Mouse (Mus musculus) hindbrain, embryonic 12.5 days (tissue): ENCODE measurements around the gene Ptprt. TPM values are rescaled to one million over a fixed set of nuclear protein-coding genes. Genes with fewer than 3 reads are reported as not detected.

Source experiments
- ATAC-seq: fragments of 200-750 bp; cut with Nextera tagmentation; 2 replicates; pipeline ENCODE4 v1.8.0; 2017; ENCODE audit warnings: moderate TSS enrichment; ENCODE audit not compliant: low FRiP score
- H3K27ac ChIP-seq: fragments of 300-500 bp; sonication (generic); 2 replicates; pipeline ENCODE4 v1.5.1; 2016; ENCODE audit warnings: mild to moderate bottlenecking
- H3K27me3 ChIP-seq: fragments of 300-500 bp; sonication (generic); 2 replicates; pipeline ENCODE4 v1.6.1; 2016; ENCODE audit warnings: mild to moderate bottlenecking
- H3K36me3 ChIP-seq: fragments of 300-500 bp; sonication (generic); 2 replicates; pipeline ENCODE4 v1.6.1; 2016; ENCODE audit warnings: mild to moderate bottlenecking
- H3K4me1 ChIP-seq: fragments of 300-500 bp; sonication (generic); 2 replicates; pipeline ENCODE4 v1.6.1; 2016
- H3K4me2 ChIP-seq: fragments of 300-500 bp; sonication (generic); replicated peaks from 2 replicates; pipeline ENCODE4 v1.6.1; 2016; ENCODE audit warnings: mild to moderate bottlenecking
- H3K4me3 ChIP-seq: fragments of 300-500 bp; sonication (generic); 2 replicates; pipeline ENCODE4 v1.5.1; 2016; ENCODE audit warnings: mild to moderate bottlenecking
- H3K9ac ChIP-seq: fragments of 300-500 bp; sonication (generic); 2 replicates; pipeline ENCODE4 v1.6.1; 2016; ENCODE audit warnings: mild to moderate bottlenecking, moderate library complexity
- H3K9me3 ChIP-seq: fragments of 300-500 bp; sonication (generic); replicated peaks from 2 replicates; pipeline ENCODE4 v1.6.1; 2016; ENCODE audit warnings: mild to moderate bottlenecking
- WGBS: fragments of 180-500 bp; shearing (Covaris S2); methylation state at CpG from one replicate; pipeline ENCODE4 v1.1.7; 2016; 5-methylcytosine and 5-hydroxymethylcytosine counted together
- polyA plus RNA-seq: library from polyadenylated mRNA; unstranded; fragments of >200 nt; fragmentation: Nextera tagmentation; extraction: Ambion mirVana; gene quantifications from 2 replicates; pipeline ENCODE4 v1.2.1, GENCODE M21; 2016

Gene Ptprt
- polyA plus RNA-seq, 1 experiment from 2014 or later, result 4.5 TPM

- no peaks in the 10 kb centered on the region for H3K9me3 ChIP-seq
- no peak overlapping the region for H3K27ac ChIP-seq
- no peak overlapping the region for H3K9ac ChIP-seq
- H3K27me3 ChIP-seq, result peaks cover 6% of the 10 kb centered on the region
- H3K4me2 ChIP-seq, result no peak overlapping the region
- ATAC-seq, result no peak
- H3K4me1 ChIP-seq, result peaks cover 4% of the 10 kb centered on the region; the same call in 1 of the 2 replicates
- 89% methylated on average over 4 of the region's 4 CpGs for WGBS
- H3K36me3 ChIP-seq, result no peaks in the 10 kb centered on the region
- H3K4me3 ChIP-seq, result no peak overlapping the region
Measured at GRCm38 (mm10) chr2:162654416-162654815, 6.5 kb downstream of the Ptprt start.

- Histone ChIP-seq H3K27me3 (peaks cover 7% of the 10 kb centered on the region; the same call in 1 of the 2 replicates), H3K4me2 (no peak overlapping the region), H3K4me1 (peaks cover 8% of the 10 kb centered on the region; the same call in 1 of the 2 replicates), H3K9me3 (no peaks in the 10 kb centered on the region), H3K27ac (no peak overlapping the region), H3K4me3 (no peak overlapping the region), H3K36me3 (no peaks in the 10 kb centered on the region), H3K9ac (no peak overlapping the region)
- no peak for ATAC-seq
- 73% methylated on average over 4 of the region's 4 CpGs for WGBS
Measured at GRCm38 (mm10) chr2:162638676-162639075, 22.3 kb downstream of the Ptprt start.

- no peak overlapping the region for H3K4me3 ChIP-seq
- 82% methylated on average over 1 of the region's 1 CpGs for WGBS
- peaks cover 8% of the 10 kb centered on the region; the same call in 1 of the 2 replicates for H3K4me1 ChIP-seq
- no peak overlapping the region for H3K27ac ChIP-seq
- H3K36me3 ChIP-seq, result no peaks in the 10 kb centered on the region
- ATAC-seq, result no peak
- H3K4me2 ChIP-seq, result no peak overlapping the region
- no peaks in the 10 kb centered on the region for H3K9me3 ChIP-seq
- H3K9ac ChIP-seq, result no peak overlapping the region
- peaks cover 7% of the 10 kb centered on the region; the same call in 1 of the 2 replicates for H3K27me3 ChIP-seq
Measured at GRCm38 (mm10) chr2:162637537-162637936, 23.4 kb downstream of the Ptprt start.

GRCm38 (mm10) chr2:162636387-162637009, 24.4 kb downstream of the Ptprt start:
- no peak overlapping the region for H3K4me3 ChIP-seq
- peak; percentile 68 for ATAC-seq
- no peak overlapping the region for H3K9ac ChIP-seq
- WGBS, result 30% methylated on average over 9 of the region's 9 CpGs
- peaks cover 7% of the 10 kb centered on the region; the same call in 1 of the 2 replicates for H3K27me3 ChIP-seq
- H3K27ac ChIP-seq, result peak overlapping the region; percentile 8; the same call in 1 of the 2 replicates
- peaks cover 8% of the 10 kb centered on the region; the same call in 1 of the 2 replicates for H3K4me1 ChIP-seq
- H3K4me2 ChIP-seq, result no peak overlapping the region
- H3K36me3 ChIP-seq, result no peaks in the 10 kb centered on the region
- no peaks in the 10 kb centered on the region for H3K9me3 ChIP-seq

GRCm38 (mm10) chr2:162634901-162635300, 26.0 kb downstream of the Ptprt start:
- H3K36me3 ChIP-seq, result no peaks in the 10 kb centered on the region
- WGBS, result 39% methylated on average over 5 of the region's 5 CpGs
- ATAC-seq, result no peak
- no peaks in the 10 kb centered on the region for H3K9me3 ChIP-seq
- no peak overlapping the region for H3K4me2 ChIP-seq
- no peak overlapping the region for H3K27ac ChIP-seq
- peaks cover 8% of the 10 kb centered on the region; the same call in 1 of the 2 replicates for H3K4me1 ChIP-seq
- no peak overlapping the region for H3K9ac ChIP-seq
- peaks cover 7% of the 10 kb centered on the region; the same call in 1 of the 2 replicates for H3K27me3 ChIP-seq
- no peak overlapping the region for H3K4me3 ChIP-seq

- Histone ChIP-seq H3K27me3 (no peaks in the 10 kb centered on the region), H3K36me3 (no peaks in the 10 kb centered on the region), H3K27ac (no peak overlapping the region), H3K9ac (no peak overlapping the region), H3K4me3 (no peak overlapping the region), H3K4me1 (no peaks in the 10 kb centered on the region), H3K9me3 (no peaks in the 10 kb centered on the region), H3K4me2 (no peak overlapping the region)
- WGBS, result 91% methylated on average over 3 of the region's 3 CpGs
- ATAC-seq, result no peak
Measured at GRCm38 (mm10) chr2:162626076-162626475, 34.9 kb downstream of the Ptprt start.

- Histone ChIP-seq H3K4me1 (no peaks in the 10 kb centered on the region), H3K9ac (no peak overlapping the region), H3K9me3 (no peaks in the 10 kb centered on the region), H3K4me3 (no peak overlapping the region), H3K4me2 (no peak overlapping the region), H3K27ac (no peak overlapping the region), H3K36me3 (no peaks in the 10 kb centered on the region), H3K27me3 (no peaks in the 10 kb centered on the region)
- WGBS, result 94% methylated on average over 3 of the region's 3 CpGs
- no peak for ATAC-seq
Measured at GRCm38 (mm10) chr2:162624707-162625106, 36.2 kb downstream of the Ptprt start.

- no peaks in the 10 kb centered on the region for H3K9me3 ChIP-seq
- no peak overlapping the region for H3K4me3 ChIP-seq
- H3K4me1 ChIP-seq, result no peaks in the 10 kb centered on the region
- no peak overlapping the region for H3K4me2 ChIP-seq
- no peaks in the 10 kb centered on the region for H3K27me3 ChIP-seq
- no peak for ATAC-seq
- H3K9ac ChIP-seq, result no peak overlapping the region
- no peak overlapping the region for H3K27ac ChIP-seq
- 88% methylated on average over 2 of the region's 2 CpGs for WGBS
- H3K36me3 ChIP-seq, result no peaks in the 10 kb centered on the region
Measured at GRCm38 (mm10) chr2:162614256-162614655, 46.7 kb downstream of the Ptprt start.

GRCm38 (mm10) chr2:162613480-162613879, 47.5 kb downstream of the Ptprt start:
- WGBS, result 72% methylated on average over 4 of the region's 4 CpGs
- Histone ChIP-seq H3K27me3 (no peaks in the 10 kb centered on the region), H3K36me3 (no peaks in the 10 kb centered on the region), H3K4me1 (no peaks in the 10 kb centered on the region), H3K9me3 (no peaks in the 10 kb centered on the region), H3K4me2 (no peak overlapping the region), H3K9ac (no peak overlapping the region), H3K27ac (no peak overlapping the region), H3K4me3 (no peak overlapping the region)
- no peak for ATAC-seq

- Histone ChIP-seq H3K9ac (no peak overlapping the region), H3K27me3 (no peaks in the 10 kb centered on the region), H3K4me3 (no peak overlapping the region), H3K9me3 (no peaks in the 10 kb centered on the region), H3K36me3 (no peaks in the 10 kb centered on the region), H3K4me1 (no peaks in the 10 kb centered on the region), H3K27ac (no peak overlapping the region), H3K4me2 (no peak overlapping the region)
- ATAC-seq, result no peak
- WGBS, result 91% methylated on average over 5 of the region's 5 CpGs
Measured at GRCm38 (mm10) chr2:162602721-162603120, 58.2 kb downstream of the Ptprt start.

- no peak overlapping the region for H3K27ac ChIP-seq
- no peaks in the 10 kb centered on the region for H3K27me3 ChIP-seq
- H3K4me1 ChIP-seq, result no peaks in the 10 kb centered on the region
- no peak for ATAC-seq
- H3K9me3 ChIP-seq, result no peaks in the 10 kb centered on the region
- 93% methylated on average over 3 of the region's 3 CpGs for WGBS
- no peak overlapping the region for H3K4me3 ChIP-seq
- H3K36me3 ChIP-seq, result no peaks in the 10 kb centered on the region
- H3K4me2 ChIP-seq, result no peak overlapping the region
- H3K9ac ChIP-seq, result no peak overlapping the region
Measured at GRCm38 (mm10) chr2:162591388-162591787, 69.6 kb downstream of the Ptprt start.

GRCm38 (mm10) chr2:162581651-162582050, 79.3 kb downstream of the Ptprt start:
- H3K4me3 ChIP-seq, result no peak overlapping the region
- H3K9me3 ChIP-seq, result no peaks in the 10 kb centered on the region
- no peaks in the 10 kb centered on the region for H3K36me3 ChIP-seq
- no peak overlapping the region for H3K27ac ChIP-seq
- 73% methylated on average over 4 of the region's 4 CpGs for WGBS
- H3K4me2 ChIP-seq, result no peak overlapping the region
- no peaks in the 10 kb centered on the region for H3K27me3 ChIP-seq
- no peaks in the 10 kb centered on the region for H3K4me1 ChIP-seq
- no peak for ATAC-seq
- H3K9ac ChIP-seq, result no peak overlapping the region

- H3K36me3 ChIP-seq, result no peaks in the 10 kb centered on the region
- ATAC-seq, result no peak
- 97% methylated on average over 7 of the region's 7 CpGs for WGBS
Measured at GRCm38 (mm10) chr2:162577819-162578218, 83.1 kb downstream of the Ptprt start.

More at GRCm38 (mm10) chr2:162577819-162578218, 83.1 kb downstream of the Ptprt start:
- Histone ChIP-seq H3K9me3 (no peaks in the 10 kb centered on the region), H3K4me2 (no peak overlapping the region), H3K27me3 (no peaks in the 10 kb centered on the region), H3K4me1 (no peaks in the 10 kb centered on the region), H3K9ac (no peak overlapping the region), H3K4me3 (no peak overlapping the region), H3K27ac (no peak overlapping the region)
